Mouse (Mus musculus) megakaryocyte, adult 5-6 weeks (primary cell): ENCODE results near the gene Magi1. TPM values are rescaled to one million over a fixed set of nuclear protein-coding genes. Genes with fewer than 3 reads are reported as not detected.

Source experiments
- ATAC-seq: 2 replicates; pipeline ENCODE4 v1.8.0; 2016; ENCODE audit warnings: mild to moderate bottlenecking, inconsistent platforms; ENCODE audit not compliant: poor library complexity, severe bottlenecking
- total RNA-seq, 2 experiments: library from RNA; stranded (forward) in 1 of 2; stranded (reverse) in 1 of 2; fragments of 153-499, 151-499 nt in 1 of 2; fragments of 221-1000, 200-1000 nt in 1 of 2; gene quantifications; 2 replicates each; pipeline versions ENCODE4 v1.2.3 to v1.2.4; 2015 to 2017

Gene Magi1
- total RNA-seq, 2 experiments from 2014 or later, result 0.09 TPM; not detected in 1

DNA sequence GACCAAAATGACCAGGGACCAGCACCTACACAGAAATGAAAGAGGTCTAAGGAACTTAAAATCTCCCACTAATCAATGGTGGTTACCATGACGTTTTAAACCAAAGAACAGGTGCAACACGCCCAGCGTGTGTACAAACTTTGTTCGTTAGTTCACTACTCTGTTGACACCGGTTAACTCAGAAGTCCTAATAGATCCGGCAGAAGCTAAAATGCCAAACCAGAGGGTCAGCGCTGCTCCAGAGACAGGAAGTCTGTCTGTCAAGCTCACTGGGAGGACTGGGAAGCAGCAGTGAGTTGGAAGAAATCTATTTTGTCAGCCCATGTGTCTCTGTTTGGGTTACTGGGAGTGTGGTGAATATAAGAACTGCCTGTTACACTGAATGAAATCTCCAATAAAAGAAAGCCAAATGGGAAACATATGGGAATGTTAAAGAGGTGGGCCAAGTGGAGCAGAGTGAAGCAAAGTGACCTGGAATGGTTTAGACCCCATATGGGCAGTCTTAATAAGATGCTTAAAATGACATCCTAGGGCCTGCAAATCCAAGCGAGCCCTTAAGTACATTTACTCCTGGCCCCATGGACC, 161.1 kb downstream of the Magi1 start:
- no peak for ATAC-seq

DNA sequence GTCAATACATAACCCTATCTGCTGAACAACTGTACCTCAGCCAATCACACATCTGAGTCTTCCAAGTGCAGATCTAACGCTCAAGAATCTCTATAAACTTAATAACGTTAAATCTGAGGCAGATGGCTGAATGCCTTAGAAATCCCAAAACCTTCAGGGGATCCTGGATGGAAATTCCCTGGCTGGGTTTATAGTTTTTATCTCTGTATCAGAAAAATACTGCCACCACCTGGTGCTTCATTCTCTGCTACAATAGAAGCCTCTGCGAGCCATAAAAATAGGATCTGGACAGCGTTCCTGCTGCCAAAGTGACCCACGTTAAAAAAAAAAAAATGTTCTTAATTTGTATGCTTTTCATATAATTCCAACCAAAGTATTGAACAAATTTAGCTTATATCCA, 162.2 kb downstream of the Magi1 start:
- no peak for ATAC-seq

- no peak for ATAC-seq
Observed at GRCm38 (mm10) chr6:94116434-94117432, 167.0 kb downstream of the Magi1 start.

DNA sequence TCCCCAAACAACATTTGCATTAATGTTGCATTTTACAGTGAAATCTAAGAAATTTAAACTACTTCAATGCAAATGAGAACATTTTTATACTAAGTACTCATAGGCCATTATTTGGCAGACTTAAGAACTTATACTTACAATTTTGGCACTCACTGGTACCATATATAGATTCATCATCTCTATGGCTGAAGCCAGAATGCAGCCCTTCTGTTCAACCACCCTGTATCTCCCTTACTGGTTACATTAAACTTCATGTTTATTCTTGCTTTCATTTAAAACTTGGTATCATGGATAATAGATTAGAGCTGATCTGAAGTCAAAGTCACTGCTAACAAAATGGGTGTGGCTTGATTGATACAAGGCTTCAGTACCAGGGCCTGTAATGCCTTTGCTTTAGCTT, 171.9 kb downstream of the Magi1 start:
- ATAC-seq, result no peak

DNA sequence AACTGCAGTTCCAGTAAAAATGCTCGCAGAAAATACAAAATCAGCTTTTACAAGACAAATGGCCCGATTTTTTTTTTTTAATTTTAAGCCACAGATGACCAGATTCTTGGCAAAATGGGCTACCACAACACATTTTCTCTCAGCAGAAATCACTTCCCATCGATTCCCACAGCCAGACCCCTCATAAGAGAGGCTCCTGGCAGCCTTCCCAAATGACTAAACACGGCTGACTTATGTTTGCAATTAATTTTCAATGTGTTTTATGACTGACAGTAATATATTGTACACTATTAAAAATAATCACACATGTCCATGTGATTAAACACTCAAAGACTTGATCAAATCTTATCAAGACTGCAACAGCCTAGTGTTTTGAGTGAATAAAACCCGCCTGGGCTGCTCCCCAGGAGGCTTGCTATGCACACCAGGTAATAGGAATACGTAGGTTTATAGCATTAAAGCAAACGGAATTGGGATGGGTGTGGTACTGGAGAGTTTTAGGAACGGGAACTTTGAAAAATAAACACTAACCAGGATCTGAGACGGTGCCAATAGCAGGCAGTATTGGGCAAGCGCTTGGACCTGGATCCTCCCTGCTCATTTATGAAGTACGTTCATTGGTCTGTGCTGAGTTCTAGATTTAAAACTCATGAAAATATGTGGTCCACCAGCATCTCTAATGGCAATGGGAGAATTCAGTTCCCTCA, 176.2 kb downstream of the Magi1 start:
- no peak for ATAC-seq

DNA sequence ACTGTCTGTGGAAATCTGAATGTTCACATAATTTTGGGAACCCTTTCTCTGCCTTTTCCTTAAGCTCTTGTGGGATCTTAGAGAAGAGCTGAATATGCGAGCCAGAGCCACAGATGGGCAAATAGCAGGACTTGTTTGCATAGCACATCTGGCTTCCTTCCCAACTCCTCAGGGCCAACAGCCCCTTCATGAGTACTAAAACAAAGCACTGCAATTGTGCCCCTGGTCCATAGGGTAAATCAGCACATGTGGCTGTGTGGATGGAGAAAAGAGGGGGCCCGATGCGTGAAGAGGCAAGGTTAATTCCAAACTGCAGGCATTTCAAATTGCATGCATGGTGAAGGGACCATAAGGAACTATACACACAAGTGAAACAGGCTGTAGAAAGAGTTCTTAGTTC, 180.1 kb downstream of the Magi1 start:
- ATAC-seq, result no peak

GRCm38 (mm10) chr6:94101256-94101655, 182.5 kb downstream of the Magi1 start:
- ATAC-seq, result no peak

DNA sequence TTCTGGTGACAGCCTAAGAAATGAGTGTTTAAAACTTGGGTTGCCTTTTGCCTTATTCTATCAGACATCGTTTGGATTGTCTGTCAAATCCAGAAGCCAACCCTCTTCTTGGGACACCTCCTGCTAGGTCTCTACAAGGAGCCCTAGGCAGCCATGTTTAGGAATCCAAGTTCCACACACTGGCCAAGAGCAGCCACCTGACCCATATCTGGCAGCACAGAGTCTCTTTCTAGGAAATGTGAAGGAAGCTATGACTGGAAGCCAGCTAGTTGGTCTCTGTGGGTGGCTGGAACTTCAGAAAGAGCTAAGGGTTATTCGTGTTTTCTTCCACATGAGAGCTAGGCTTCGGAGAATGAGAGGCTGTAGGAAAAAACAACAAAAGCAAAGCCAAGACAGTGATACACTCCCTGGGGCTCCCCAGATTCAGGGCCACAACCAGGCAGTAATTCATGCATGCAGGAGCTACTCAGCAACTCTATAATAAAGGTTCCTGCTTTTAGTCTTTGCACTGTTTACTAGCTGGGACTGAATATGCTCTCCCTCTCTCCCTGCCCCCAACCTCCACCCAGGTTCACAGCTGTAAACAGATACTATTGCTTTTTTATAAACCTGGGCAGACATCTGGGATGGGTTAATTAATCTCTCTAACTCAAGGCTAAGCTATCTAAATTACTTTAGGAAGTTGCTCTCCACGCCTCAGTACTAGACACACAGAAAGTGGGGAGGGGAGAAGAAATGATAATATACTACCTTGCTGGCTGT, 188.6 kb downstream of the Magi1 start:
- no peak for ATAC-seq

- ATAC-seq, result no peak
Observed at GRCm38 (mm10) chr6:94092969-94093597, 190.6 kb downstream of the Magi1 start.

- ATAC-seq, result no peak
Observed at GRCm38 (mm10) chr6:94092500-94092899, 191.2 kb downstream of the Magi1 start.

GRCm38 (mm10) chr6:94086855-94087254, 196.9 kb downstream of the Magi1 start:
- no peak for ATAC-seq

DNA sequence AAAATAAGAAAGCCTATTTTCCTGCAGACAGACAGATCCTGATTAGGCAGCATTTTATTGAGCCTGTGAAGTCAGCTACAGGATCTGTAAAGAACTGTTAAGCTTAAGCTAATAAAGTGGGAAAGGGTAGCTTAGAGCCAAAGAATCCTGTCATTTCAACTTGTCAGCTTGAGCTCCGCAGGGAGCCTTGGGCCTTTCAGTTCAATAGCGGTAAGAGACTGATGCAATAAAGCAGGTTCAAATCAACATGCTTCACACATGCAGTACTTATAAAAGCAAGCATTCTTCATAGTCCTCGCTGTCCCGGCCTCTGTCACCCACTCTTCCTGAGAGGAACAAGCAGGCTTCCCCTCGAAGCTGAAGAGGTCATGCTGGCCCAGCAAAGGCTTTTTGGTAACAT, 199.0 kb downstream of the Magi1 start:
- ATAC-seq, result no peak

GRCm38 (mm10) chr6:94083459-94083858, 200.3 kb downstream of the Magi1 start:
- no peak for ATAC-seq

DNA sequence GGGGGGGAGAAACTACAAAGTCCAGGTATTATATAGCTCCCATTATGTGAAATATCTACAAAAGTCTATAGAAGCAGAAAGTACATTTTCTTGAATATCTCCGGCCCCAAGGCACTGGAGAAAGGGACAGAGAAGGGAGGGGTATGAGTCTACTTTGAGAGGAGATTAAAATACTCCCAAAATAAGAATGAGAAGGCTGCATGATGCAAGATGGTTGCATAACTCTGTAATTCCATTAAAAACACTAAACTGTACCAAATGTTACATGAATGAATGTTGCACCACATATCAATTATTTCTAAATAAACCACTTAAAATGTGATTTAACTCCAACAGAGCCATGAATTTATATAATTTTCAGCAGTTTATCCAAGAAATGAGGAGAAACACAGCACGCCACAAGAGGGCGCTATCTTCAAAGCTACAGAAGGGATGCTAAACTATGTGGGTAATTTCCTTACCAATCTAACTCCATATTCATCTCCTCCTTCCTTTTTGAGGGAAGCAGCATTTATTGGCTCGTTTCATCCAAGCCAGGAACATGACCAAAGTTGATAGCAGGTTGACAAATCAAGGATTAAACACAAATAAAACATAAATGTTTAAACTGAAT, 202.7 kb downstream of the Magi1 start:
- ATAC-seq, result no peak

- ATAC-seq, result no peak
Observed at GRCm38 (mm10) chr6:94078934-94079333, 204.8 kb downstream of the Magi1 start.

DNA sequence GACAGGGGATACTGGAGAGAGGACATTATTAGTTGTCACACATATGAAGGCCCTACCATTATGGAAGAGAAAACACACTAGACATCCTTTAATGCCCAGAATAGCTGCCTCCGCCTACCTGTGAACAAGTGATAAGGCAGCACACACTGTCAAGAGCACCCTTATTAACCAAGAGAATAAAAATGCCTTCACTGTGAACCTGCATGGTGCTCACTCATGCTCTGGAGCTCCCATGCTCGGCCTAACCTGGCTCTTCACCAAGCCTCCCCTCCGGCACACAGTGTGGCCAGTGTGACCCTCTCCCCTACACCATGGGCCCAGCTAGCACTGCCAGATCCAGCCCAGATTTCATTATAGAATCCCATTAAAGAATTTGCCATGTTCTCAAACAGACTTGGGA, 206.7 kb downstream of the Magi1 start:
- no peak for ATAC-seq

DNA sequence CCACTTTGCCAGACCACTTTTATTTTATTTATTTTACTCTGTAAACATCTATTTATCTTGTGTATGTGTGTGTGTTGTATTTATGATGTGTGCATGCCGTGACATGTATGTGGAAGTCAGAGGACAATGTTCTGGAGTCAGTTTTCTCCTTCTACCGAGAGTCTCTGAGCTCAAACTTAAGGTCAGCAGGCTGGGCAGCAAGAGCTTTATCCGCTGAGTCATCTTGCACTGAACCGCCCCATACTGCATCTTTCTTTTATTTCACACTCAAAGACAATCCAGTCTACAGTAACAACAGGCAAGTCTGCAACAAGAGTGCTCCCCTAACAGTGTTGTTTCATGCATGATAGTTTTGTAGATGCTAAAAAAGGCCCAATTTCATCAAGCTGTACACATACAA, 207.7 kb downstream of the Magi1 start:
- ATAC-seq, result no peak

- ATAC-seq, result no peak
Observed at GRCm38 (mm10) chr6:94075228-94075627, 208.5 kb downstream of the Magi1 start.

DNA sequence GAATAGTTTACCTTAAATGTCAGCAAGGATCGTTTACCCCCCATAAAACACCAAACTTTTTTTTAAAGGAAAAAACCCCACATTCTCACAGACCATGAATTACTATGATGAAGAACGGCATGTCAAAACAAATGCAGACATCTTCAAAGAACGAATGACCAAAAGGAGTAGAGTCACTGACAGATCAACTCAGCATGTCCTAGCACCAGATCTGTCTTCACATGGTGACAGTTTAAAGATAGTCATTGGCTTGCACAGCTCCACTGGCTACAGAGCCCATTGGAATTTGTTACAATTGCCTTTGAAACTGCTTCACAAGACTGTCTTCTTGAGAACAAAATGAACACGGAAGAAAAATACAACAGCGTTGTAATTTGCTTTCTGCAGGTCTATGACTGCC, 212.0 kb downstream of the Magi1 start:
- no peak for ATAC-seq

- no peak for ATAC-seq
Observed at GRCm38 (mm10) chr6:94070702-94071101, 213.0 kb downstream of the Magi1 start.
